Mouse (Mus musculus): Measurements from ENCODE around the gene Rmdn2. TPM values are rescaled to one million over a fixed set of nuclear protein-coding genes. Genes with fewer than 3 reads are reported as not detected.

The Rmdn2 gene
- polyA plus RNA-seq, 1 experiment from 2014 or later: 7.6 TPM

- no peak for ATAC-seq (ENCODE audit: low read depth)
- WGBS: 14% methylated on average over 6 of the region's 6 CpGs
- H3K4me1 ChIP-seq (replicated peaks): peaks cover 37% of the 10 kb centered on the region
- H3K36me3 ChIP-seq: no peaks in the 10 kb centered on the region
- 0 out of 2 replicates have a peak overlapping the region, but pooled peaks have one; percentile 46 for H3K4me3 ChIP-seq
- no peak overlapping the region for H3K27ac ChIP-seq (replicated peaks)
- no peak overlapping the region for H3K9ac ChIP-seq
- peaks cover 83% of the 10 kb centered on the region for H3K27me3 ChIP-seq
- H3K9me3 ChIP-seq: 0 out of 2 replicates have a peak, but pooled peaks cover 4% of the 10 kb centered on the region
- 0 out of 2 replicates have a peak overlapping the region, but pooled peaks have one; percentile 85 for H3K4me2 ChIP-seq
These were observed 100.3 kb downstream of the Rmdn2 start for GRCm38 (mm10) chr17:79711944-79712343.

- Histone ChIP-seq H3K9ac (no peak overlapping the region), H3K36me3 (no peaks in the 10 kb centered on the region), H3K27me3 (peaks cover 84% of the 10 kb centered on the region), H3K4me1 (replicated peaks) (peaks cover 37% of the 10 kb centered on the region), H3K4me3 (peak overlapping the region; percentile 46), H3K4me2 (peak overlapping the region; percentile 85), H3K27ac (replicated peaks) (no peak overlapping the region), H3K9me3 (0 out of 2 replicates have a peak, but pooled peaks cover 4% of the 10 kb centered on the region)
- WGBS: 3% methylated on average over 9 of the region's 9 CpGs
- no peak for ATAC-seq (ENCODE audit: low read depth)
These were observed 100.9 kb downstream of the Rmdn2 start for GRCm38 (mm10) chr17:79712536-79712935.

- Histone ChIP-seq H3K4me3 (peak overlapping the region; percentile 46), H3K36me3 (no peaks in the 10 kb centered on the region), H3K9ac (peak overlapping the region; percentile 55), H3K27ac (replicated peaks) (no peak overlapping the region), H3K27me3 (peaks cover 86% of the 10 kb centered on the region), H3K4me2 (peak overlapping the region; percentile 85), H3K9me3 (0 out of 2 replicates have a peak, but pooled peaks cover 4% of the 10 kb centered on the region), H3K4me1 (replicated peaks) (peaks cover 37% of the 10 kb centered on the region)
- under 1% methylated on average over 24 of the region's 24 CpGs for WGBS
- ATAC-seq (ENCODE audit: low read depth): no peak
These were observed 101.6 kb downstream of the Rmdn2 start for GRCm38 (mm10) chr17:79713276-79713642.

- Histone ChIP-seq H3K36me3 (no peaks in the 10 kb centered on the region), H3K27me3 (peaks cover 84% of the 10 kb centered on the region), H3K9me3 (0 out of 2 replicates have a peak, but pooled peaks cover 4% of the 10 kb centered on the region), H3K4me3 (peak overlapping the region; percentile 46), H3K4me1 (replicated peaks) (peaks cover 37% of the 10 kb centered on the region), H3K4me2 (peak overlapping the region; percentile 85), H3K27ac (replicated peaks) (no peak overlapping the region), H3K9ac (peak overlapping the region; percentile 55)
- peak; percentile 60 for ATAC-seq (ENCODE audit: low read depth)
- WGBS: under 1% methylated on average over 63 of the region's 63 CpGs
These were observed 102.1 kb downstream of the Rmdn2 start for GRCm38 (mm10) chr17:79713643-79714367.

- 0 out of 2 replicates have a peak, but pooled peaks cover 4% of the 10 kb centered on the region for H3K9me3 ChIP-seq
- no peak for ATAC-seq (ENCODE audit: low read depth)
- peak overlapping the region; percentile 85 for H3K4me2 ChIP-seq
- H3K4me1 ChIP-seq (replicated peaks): peaks cover 37% of the 10 kb centered on the region
- H3K27me3 ChIP-seq: peaks cover 86% of the 10 kb centered on the region
- WGBS: under 1% methylated on average over 16 of the region's 16 CpGs
- no peaks in the 10 kb centered on the region for H3K36me3 ChIP-seq
- H3K9ac ChIP-seq: peak overlapping the region; percentile 55
- H3K27ac ChIP-seq (replicated peaks): no peak overlapping the region
- H3K4me3 ChIP-seq: peak overlapping the region; percentile 46
These were observed 102.8 kb downstream of the Rmdn2 start for GRCm38 (mm10) chr17:79714368-79714895.

- Histone ChIP-seq H3K4me2 (peak within 1 kb of the TSS; percentile 85), H3K27me3 (peaks cover 79% of the 10 kb centered on the region), H3K9me3 (0 out of 2 replicates have a peak, but pooled peaks cover 4% of the 10 kb centered on the region), H3K9ac (peak within 1 kb of the TSS; percentile 64), H3K4me3 (peak within 1 kb of the TSS; percentile 46), H3K4me1 (replicated peaks) (peaks cover 37% of the 10 kb centered on the region), H3K27ac (replicated peaks) (0 out of 2 replicates have a peak within 1 kb of the TSS, but pooled peaks have one; percentile 1), H3K36me3 (no peaks in the 10 kb centered on the region)
- 0% methylated on average over 31 of the region's 31 CpGs for WGBS
- peak; percentile 49 for ATAC-seq (ENCODE audit: low read depth)
These were observed 103.4 kb downstream of the Rmdn2 start, which contains the start of gene Cyp1b1 for GRCm38 (mm10) chr17:79714931-79715637. Cyp1b1 (minus strand) TSS chr17:79715061.

- H3K27ac ChIP-seq (replicated peaks): 0 out of 2 replicates have a peak overlapping the region, but pooled peaks have one; percentile 1
- H3K9me3 ChIP-seq: 0 out of 2 replicates have a peak, but pooled peaks cover 4% of the 10 kb centered on the region
- peak overlapping the region; percentile 85 for H3K4me2 ChIP-seq
- peaks cover 73% of the 10 kb centered on the region for H3K27me3 ChIP-seq
- H3K36me3 ChIP-seq: no peaks in the 10 kb centered on the region
- peak overlapping the region; percentile 64 for H3K9ac ChIP-seq
- peaks cover 37% of the 10 kb centered on the region for H3K4me1 ChIP-seq (replicated peaks)
- peak overlapping the region; percentile 46 for H3K4me3 ChIP-seq
- ATAC-seq (ENCODE audit: low read depth): peak; percentile 85
- under 1% methylated on average over 38 of the region's 42 CpGs for WGBS
These were observed 104.0 kb downstream of the Rmdn2 start for GRCm38 (mm10) chr17:79715649-79716143.

GRCm38 (mm10) chr17:79720681-79721080 is 109.0 kb downstream of the Rmdn2 start:
- Histone ChIP-seq H3K36me3 (no peaks in the 10 kb centered on the region), H3K9me3 (0 out of 2 replicates have a peak, but pooled peaks cover 4% of the 10 kb centered on the region), H3K4me3 (no peak overlapping the region), H3K4me2 (no peak overlapping the region), H3K27ac (replicated peaks) (no peak overlapping the region), H3K4me1 (replicated peaks) (peaks cover 3% of the 10 kb centered on the region; the same call in 1 of the 2 replicates), H3K9ac (no peak overlapping the region), H3K27me3 (peaks cover 26% of the 10 kb centered on the region)
- 66% methylated on average over 7 of the region's 7 CpGs for WGBS
- ATAC-seq (ENCODE audit: low read depth): no peak

- WGBS: 82% methylated on average over 5 of the region's 5 CpGs
- H3K27ac ChIP-seq (replicated peaks): no peak overlapping the region
- peaks cover 12% of the 10 kb centered on the region; the same call in 1 of the 2 replicates for H3K4me1 ChIP-seq (replicated peaks)
- H3K36me3 ChIP-seq: no peaks in the 10 kb centered on the region
- H3K4me3 ChIP-seq: no peak overlapping the region
- no peaks in the 10 kb centered on the region for H3K9me3 ChIP-seq
- no peak overlapping the region for H3K9ac ChIP-seq
- no peak overlapping the region for H3K4me2 ChIP-seq
- 0 out of 2 replicates have a peak, but pooled peaks cover 8% of the 10 kb centered on the region for H3K27me3 ChIP-seq
- ATAC-seq (ENCODE audit: low read depth): no peak
These were observed 115.0 kb downstream of the Rmdn2 start for GRCm38 (mm10) chr17:79726613-79727012.

- 0 out of 2 replicates have a peak, but pooled peaks cover 8% of the 10 kb centered on the region for H3K27me3 ChIP-seq
- H3K36me3 ChIP-seq: no peaks in the 10 kb centered on the region
- H3K4me1 ChIP-seq (replicated peaks): peaks cover 12% of the 10 kb centered on the region; the same call in 1 of the 2 replicates
- H3K9me3 ChIP-seq: no peaks in the 10 kb centered on the region
- 39% methylated on average over 14 of the region's 14 CpGs for WGBS
- H3K27ac ChIP-seq (replicated peaks): no peak overlapping the region
- no peak overlapping the region for H3K9ac ChIP-seq
- ATAC-seq (ENCODE audit: low read depth): no peak
- H3K4me3 ChIP-seq: no peak overlapping the region
- H3K4me2 ChIP-seq: peak overlapping the region; percentile 30; the same call in 1 of the 2 replicates
These were observed 116.5 kb downstream of the Rmdn2 start for GRCm38 (mm10) chr17:79728053-79728584.
